In the genomic region with DNA sequence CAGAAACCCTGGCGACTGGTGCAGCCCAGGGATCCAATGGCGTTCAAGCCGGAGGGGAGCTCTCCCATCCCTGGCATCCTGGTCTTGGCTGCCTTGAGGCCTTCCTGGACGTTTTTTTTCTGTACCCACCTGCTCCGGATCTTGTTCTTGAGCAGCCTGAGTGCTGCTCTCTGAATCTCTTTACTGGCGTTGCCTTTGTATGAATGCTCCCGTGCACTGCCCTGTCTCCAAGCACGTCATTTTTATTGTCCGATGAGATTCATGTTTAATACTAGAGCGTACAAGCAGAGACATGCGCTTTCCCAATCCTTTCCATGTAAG, we compare ENCODE assay signal across 7 mouse cellular contexts. TPM values are rescaled to one million over a fixed set of nuclear protein-coding genes. Genes with fewer than 3 reads are reported as not detected.
DNase-seq lines count a peak whose midpoint lies in the region; ATAC-seq and TF ChIP-seq lines count a peak whose summit lies in the region.

No protein-coding gene starts in this region.

- no peak for TF ChIP-seq POLR2A in embryonic fibroblast, embryonic 13.5 days (IDR thresholded peaks at IDR 0.05; ENCODE audit: low read depth, low read length)

- intact Hi-C loops in gastrocnemius, postnatal 14 days (cut with DNase I; ENCODE audit: low total_unique reads), result no loop called here

- peak; percentile 43; the same call in 1 of the 2 replicates for ATAC-seq in lung, embryonic 15.5 days (ENCODE audit: borderline replicate concordance, extremely low read depth, low FRiP score, low TSS enrichment)
- peak; percentile 70 for ATAC-seq in intestine, embryonic 15.5 days
- peak; percentile 71; the same call in 1 of the 2 replicates for ATAC-seq in neural tube, embryonic 14.5 days (ENCODE audit: low read depth)

- peak overlapping the region; percentile 86 for H3K4me2 ChIP-seq in lung, embryonic 15.5 days
- H3K4me2 ChIP-seq in intestine, embryonic 15.5 days (replicated peaks), result peak overlapping the region; percentile 78
- H3K4me2 ChIP-seq in neural tube, embryonic 14.5 days (ENCODE audit: low read depth, low read length), result peak overlapping the region; percentile 85

- no peaks in the 10 kb centered on the region for H3K9me3 ChIP-seq in lung, embryonic 15.5 days
- H3K9me3 ChIP-seq in intestine, embryonic 15.5 days, result no peaks in the 10 kb centered on the region
- no peaks in the 10 kb centered on the region for H3K9me3 ChIP-seq in neural tube, embryonic 14.5 days (ENCODE audit: control insufficient read depth, low read length)

- H3K27me3 ChIP-seq in lung, embryonic 15.5 days, result peaks cover 30% of the 10 kb centered on the region
- peaks cover 13% of the 10 kb centered on the region for H3K27me3 ChIP-seq in intestine, embryonic 15.5 days (replicated peaks)
- peaks cover 19% of the 10 kb centered on the region for H3K27me3 ChIP-seq in neural tube, embryonic 14.5 days (ENCODE audit: control insufficient read depth, insufficient read depth, low read length)

- WGBS in lung, embryonic 15.5 days, result 7% methylated on average over 11 of the region's 11 CpGs
- 7% methylated on average over 11 of the region's 11 CpGs for WGBS in intestine, embryonic 15.5 days
- WGBS in neural tube, embryonic 14.5 days, result 6% methylated on average over 11 of the region's 11 CpGs

- TF ChIP-seq CTCF in embryonic fibroblast, embryonic 13.5 days (IDR thresholded peaks at IDR 0.05; ENCODE audit: borderline replicate concordance, insufficient read depth, low read length), result no peak

- DNase-seq in lung, postnatal 14 days, result no peak
- no peak for DNase-seq in gastrocnemius, postnatal 14 days
- DNase-seq in adrenal gland, adult 2 months, result no peak

- H3K27ac ChIP-seq in lung, embryonic 15.5 days, result peak overlapping the region; percentile 41; the same call in 1 of the 2 replicates
- H3K27ac ChIP-seq in embryonic fibroblast, embryonic 13.5 days (ENCODE audit: insufficient read depth, low read length), result peak overlapping the region; percentile 69
- peak overlapping the region; percentile 74; the same call in 1 of the 2 replicates for H3K27ac ChIP-seq in intestine, embryonic 15.5 days
- H3K27ac ChIP-seq in neural tube, embryonic 14.5 days (ENCODE audit: low read depth, low read length), result peak overlapping the region; percentile 66; the same call in 1 of the 2 replicates

- H3K36me3 ChIP-seq in lung, embryonic 15.5 days, result no peaks in the 10 kb centered on the region
- H3K36me3 ChIP-seq in intestine, embryonic 15.5 days, result no peaks in the 10 kb centered on the region
- H3K36me3 ChIP-seq in neural tube, embryonic 14.5 days (ENCODE audit: control insufficient read depth, insufficient read depth, low read length), result no peaks in the 10 kb centered on the region

- peaks cover 5% of the 10 kb centered on the region; the same call in 1 of the 2 replicates for H3K4me1 ChIP-seq in lung, embryonic 15.5 days
- H3K4me1 ChIP-seq in embryonic fibroblast, embryonic 13.5 days (ENCODE audit: control insufficient read depth, insufficient read depth, low read length), result 0 out of 2 replicates have a peak, but pooled peaks cover 3% of the 10 kb centered on the region
- H3K4me1 ChIP-seq in intestine, embryonic 15.5 days (replicated peaks), result 0 out of 2 replicates have a peak, but pooled peaks cover 3% of the 10 kb centered on the region
- no peaks in the 10 kb centered on the region for H3K4me1 ChIP-seq in neural tube, embryonic 14.5 days (ENCODE audit: control insufficient read depth, insufficient read depth, low read length)

- 0 out of 2 replicates have a peak overlapping the region, but pooled peaks have one; percentile 31 for H3K9ac ChIP-seq in lung, embryonic 15.5 days
- peak overlapping the region; percentile 64 for H3K9ac ChIP-seq in intestine, embryonic 15.5 days
- H3K9ac ChIP-seq in neural tube, embryonic 14.5 days (replicated peaks; ENCODE audit: low read depth, low read length), result peak overlapping the region; percentile 71

- peak overlapping the region; percentile 57 for H3K4me3 ChIP-seq in lung, embryonic 15.5 days
- H3K4me3 ChIP-seq in embryonic fibroblast, embryonic 13.5 days (ENCODE audit: insufficient read depth, low read length), result peak overlapping the region; percentile 63
- H3K4me3 ChIP-seq in intestine, embryonic 15.5 days (replicated peaks), result peak overlapping the region; percentile 58
- H3K4me3 ChIP-seq in neural tube, embryonic 14.5 days (ENCODE audit: low read depth, low read length), result peak overlapping the region; percentile 58

RNA-seq across cellular contexts. Expression of gene Ifne, which starts 58.7 kb away (rescaled TPM):
- not detected in 2 replicates for polyA plus RNA-seq in lung, embryonic 15.5 days (2015; fragmentation: Nextera tagmentation; extraction: Ambion mirVana)
- not detected in 2 replicates for polyA plus RNA-seq in embryonic fibroblast, embryonic 13.5 days (2011; ENCODE audit: insufficient read length, low read depth, missing spikeins)
- not detected in 2 replicates for polyA plus RNA-seq in intestine, embryonic 15.5 days (2015; fragmentation: Nextera tagmentation; extraction: Ambion mirVana)
- not detected in 2 replicates for polyA plus RNA-seq in neural tube, embryonic 14.5 days (2014; fragmentation: Nextera tagmentation; extraction: Ambion mirVana)
- total RNA-seq in gastrocnemius, postnatal 14 days (2021), result not detected
- not detected for total RNA-seq in adrenal gland, adult 2 months (2021)
- polyA plus RNA-seq in adrenal gland, adult 2 months (2012; rRNA removed), result not detected in 2 replicates
